Mouse (Mus musculus) stomach, embryonic 16.5 days (tissue): ENCODE data around the gene Arvcf. TPM values are rescaled to one million over a fixed set of nuclear protein-coding genes. Genes with fewer than 3 reads are reported as not detected.
A peak's percentile ranks its signal among the peaks of the same experiment; 100 is the strongest.

Source experiments
- ATAC-seq: fragments of 200-750 bp; cut with Nextera tagmentation; 2 replicates; pipeline ENCODE4 v1.8.0; 2017; ENCODE audit warnings: moderate number of reproducible peaks, moderate TSS enrichment; ENCODE audit not compliant: insufficient read depth, low FRiP score
- H3K27ac ChIP-seq: fragments of 300-500 bp; sonication (generic); 2 replicates; pipeline ENCODE4 v1.5.1; 2014; ENCODE audit warnings: low read length
- H3K27me3 ChIP-seq: fragments of 300-500 bp; sonication (generic); 2 replicates; pipeline ENCODE4 v1.6.1; 2014; ENCODE audit warnings: low read length, control low read depth, mixed read lengths; ENCODE audit not compliant: control insufficient read depth, insufficient read depth
- H3K36me3 ChIP-seq: fragments of 300-500 bp; sonication (generic); 2 replicates; pipeline ENCODE4 v1.6.1; 2014; ENCODE audit warnings: low read length; ENCODE audit not compliant: control insufficient read depth, insufficient read depth
- H3K4me1 ChIP-seq: fragments of 300-500 bp; sonication (generic); 2 replicates; pipeline ENCODE4 v1.6.1; 2014; ENCODE audit warnings: low read length, control low read depth, mixed read lengths; ENCODE audit not compliant: control insufficient read depth, insufficient read depth
- H3K4me2 ChIP-seq: fragments of 300-500 bp; sonication (generic); 2 replicates; pipeline ENCODE4 v1.6.1; 2014; ENCODE audit warnings: low read depth, low read length, mixed read lengths
- H3K4me3 ChIP-seq: fragments of 300-500 bp; sonication (generic); replicated peaks from 2 replicates; pipeline ENCODE4 v1.5.1; 2014; ENCODE audit warnings: mild to moderate bottlenecking, low read length
- H3K9ac ChIP-seq: fragments of 300-500 bp; sonication (generic); 2 replicates; pipeline ENCODE4 v1.6.1; 2014; ENCODE audit warnings: low read length
- H3K9me3 ChIP-seq: fragments of 300-500 bp; sonication (generic); replicated peaks from 2 replicates; pipeline ENCODE4 v1.6.1; 2016; ENCODE audit warnings: low read length, control low read depth; ENCODE audit not compliant: control insufficient read depth
- WGBS: fragments of 180-500 bp; shearing (Covaris S2); extraction: QIAGEN DNeasy Blood & Tissue Kit; methylation state at CpG from one replicate; pipeline ENCODE4 v1.1.7; 2014; 5-methylcytosine and 5-hydroxymethylcytosine counted together
- polyA plus RNA-seq: library from polyadenylated mRNA; unstranded; fragments of >200 nt; fragmentation: Nextera tagmentation; extraction: Ambion mirVana; gene quantifications from 2 replicates; pipeline ENCODE4 v1.2.1, GENCODE M21; 2015

Arvcf gene
- polyA plus RNA-seq, 1 experiment from 2014 or later: 25.3 TPM

DNA sequence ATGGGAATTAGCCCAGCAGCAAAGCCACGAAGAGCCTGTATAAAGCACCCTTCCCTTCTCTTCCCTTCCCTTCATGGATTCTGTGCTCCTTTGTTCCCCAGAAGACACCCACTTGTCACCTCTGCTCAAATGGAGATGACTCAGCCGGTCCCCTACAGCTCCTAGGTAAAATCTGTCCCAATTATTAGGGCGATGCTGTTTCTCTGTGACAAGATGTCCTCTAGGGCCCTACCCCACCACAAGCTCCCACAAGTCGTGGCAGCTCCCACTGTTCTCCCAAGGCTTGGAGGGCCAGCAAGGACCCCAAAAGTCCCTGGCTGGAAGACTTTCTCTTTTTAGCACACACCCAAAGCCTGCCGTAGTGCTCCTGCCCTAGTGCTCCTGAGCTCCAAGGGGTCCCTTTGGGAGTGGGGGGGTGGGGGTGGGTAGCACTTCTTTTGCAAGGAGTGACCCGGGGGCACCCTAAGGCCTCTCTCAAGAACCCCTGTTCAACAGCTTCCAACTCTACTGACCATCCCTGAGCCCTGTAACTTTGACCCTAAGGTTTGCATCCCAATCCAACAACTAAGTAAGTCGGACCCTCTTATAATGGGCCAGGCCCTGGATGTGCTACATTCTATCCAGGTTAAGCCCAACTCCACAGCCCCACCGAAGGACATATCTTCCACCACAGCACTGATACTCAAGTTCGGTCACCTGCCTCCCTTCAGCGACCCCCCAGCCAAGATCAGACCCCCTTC lies 77.7 kb downstream of the Arvcf start:
- Histone ChIP-seq H3K27me3 (no peaks in the 10 kb centered on the region), H3K27ac (peak overlapping the region; percentile 81), H3K9ac (peak overlapping the region; percentile 90), H3K4me1 (peaks cover 33% of the 10 kb centered on the region), H3K4me3 (peak overlapping the region; percentile 80), H3K9me3 (no peaks in the 10 kb centered on the region), H3K4me2 (peak overlapping the region; percentile 90), H3K36me3 (no peaks in the 10 kb centered on the region; the same call in 1 of the 2 replicates)
- ATAC-seq: 0 out of 2 replicates have a peak, but pooled peaks have one; percentile 3
- WGBS: 14% methylated on average over 10 of the region's 10 CpGs

DNA sequence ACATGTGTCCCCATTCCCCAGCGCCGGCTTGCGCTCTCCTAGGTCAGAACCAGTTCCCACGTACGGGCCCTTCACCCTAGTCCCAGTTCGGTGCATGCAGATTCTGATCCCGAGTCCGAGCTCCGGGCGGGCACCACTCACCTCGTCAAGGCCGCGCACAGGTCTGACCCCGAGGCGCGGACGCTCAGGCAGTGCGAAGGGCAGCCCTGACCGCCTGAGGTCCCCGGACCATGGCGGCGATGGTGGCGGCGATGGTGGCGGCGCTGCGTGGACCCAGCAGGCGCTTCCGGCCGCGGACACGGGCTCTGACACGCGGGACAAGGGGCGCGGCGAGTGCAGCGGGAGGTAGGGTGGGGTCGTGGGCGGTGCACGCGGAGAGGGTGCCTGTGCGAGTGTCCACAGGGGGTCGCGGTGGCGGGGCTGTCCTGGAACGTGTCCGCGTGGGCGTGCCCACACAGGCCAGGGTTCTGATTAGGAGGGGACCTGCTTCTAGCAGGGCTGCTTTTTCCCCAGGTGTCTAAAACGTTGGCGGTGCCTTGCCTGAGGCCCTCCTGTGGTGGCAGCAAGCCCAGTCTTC lies 78.3 kb downstream of the Arvcf start, which contains the start of gene Txnrd2:
Gene Txnrd2, plus strand, starts transcription at position 170 of the 577 bp plus-strand sequence.
- Histone ChIP-seq H3K4me2 (peak within 1 kb of the TSS; percentile 90), H3K27ac (peak within 1 kb of the TSS; percentile 81), H3K4me3 (peak within 1 kb of the TSS; percentile 80), H3K36me3 (no peaks in the 10 kb centered on the region; the same call in 1 of the 2 replicates), H3K4me1 (peaks cover 31% of the 10 kb centered on the region), H3K27me3 (no peaks in the 10 kb centered on the region), H3K9me3 (no peaks in the 10 kb centered on the region), H3K9ac (peak within 1 kb of the TSS; percentile 90)
- ATAC-seq: peak; percentile 91
- under 1% methylated on average over 51 of the region's 52 CpGs for WGBS

DNA sequence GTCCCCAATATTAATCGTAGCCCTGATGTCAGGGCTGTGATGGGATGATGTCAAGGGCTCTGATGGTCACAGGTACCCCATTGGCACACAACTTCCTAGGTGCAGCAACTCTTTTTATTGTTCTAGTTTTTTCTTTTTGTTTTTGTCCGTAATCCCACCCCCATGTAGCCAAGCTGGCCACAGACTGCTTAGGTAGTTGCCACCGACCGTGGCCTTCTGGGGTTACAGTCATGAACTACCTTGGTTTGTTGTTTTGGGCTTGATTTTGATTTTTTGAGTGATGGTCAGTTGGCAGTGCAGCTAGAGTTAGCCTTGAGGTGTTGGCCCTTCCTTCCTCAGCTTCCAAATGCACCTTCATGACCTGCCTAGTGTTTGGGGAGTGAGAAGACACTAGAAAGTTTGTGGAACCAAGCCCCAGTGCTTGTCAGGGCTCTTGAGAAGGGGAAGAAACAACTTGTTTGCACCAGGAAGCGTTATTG lies 78.9 kb downstream of the Arvcf start, which contains the start of gene Comt:
Gene Comt, minus strand, starts transcription at position 51 of the 479 bp plus-strand sequence.
- ATAC-seq: no peak
- Histone ChIP-seq H3K27me3 (no peaks in the 10 kb centered on the region), H3K36me3 (no peaks in the 10 kb centered on the region; the same call in 1 of the 2 replicates), H3K9ac (peak within 1 kb of the TSS; percentile 90), H3K9me3 (no peaks in the 10 kb centered on the region), H3K4me2 (peak within 1 kb of the TSS; percentile 90), H3K4me1 (peaks cover 31% of the 10 kb centered on the region), H3K4me3 (peak within 1 kb of the TSS; percentile 80), H3K27ac (peak within 1 kb of the TSS; percentile 81)
- 54% methylated on average over 5 of the region's 5 CpGs for WGBS

DNA sequence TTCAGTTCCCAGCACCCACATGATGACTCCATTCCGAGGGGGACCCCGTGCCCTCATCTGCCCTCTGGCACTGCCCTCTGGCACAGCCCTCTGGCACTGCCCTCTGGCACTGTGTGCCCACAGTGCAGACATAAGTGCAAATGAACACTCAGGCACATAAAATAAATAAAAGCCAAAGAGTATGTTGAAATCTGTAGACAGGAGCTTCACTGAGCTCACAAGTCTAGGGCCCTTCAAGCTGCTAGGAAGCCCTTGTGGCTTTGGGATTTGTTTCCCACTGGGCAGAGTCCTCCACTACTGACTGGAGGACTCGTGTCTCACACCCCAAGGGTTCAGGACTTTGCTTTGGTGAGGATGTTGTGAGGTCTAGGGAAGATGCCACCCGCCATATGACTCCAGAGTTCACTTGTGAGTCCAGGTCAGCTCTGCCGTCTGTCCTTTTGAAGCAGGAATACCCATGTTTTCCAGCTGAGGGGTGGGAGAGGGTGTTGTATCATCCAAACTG lies 80.1 kb downstream of the Arvcf start:
- ATAC-seq: no peak
- H3K36me3 ChIP-seq: no peaks in the 10 kb centered on the region; the same call in 1 of the 2 replicates
- H3K4me2 ChIP-seq: no peak overlapping the region
- H3K9me3 ChIP-seq: no peaks in the 10 kb centered on the region
- H3K27ac ChIP-seq: 0 out of 2 replicates have a peak overlapping the region, but pooled peaks have one; percentile 1
- H3K27me3 ChIP-seq: no peaks in the 10 kb centered on the region
- 87% methylated on average over 5 of the region's 5 CpGs for WGBS
- H3K9ac ChIP-seq: 0 out of 2 replicates have a peak overlapping the region, but pooled peaks have one; percentile 17
- H3K4me1 ChIP-seq: peaks cover 31% of the 10 kb centered on the region
- no peak overlapping the region for H3K4me3 ChIP-seq

DNA sequence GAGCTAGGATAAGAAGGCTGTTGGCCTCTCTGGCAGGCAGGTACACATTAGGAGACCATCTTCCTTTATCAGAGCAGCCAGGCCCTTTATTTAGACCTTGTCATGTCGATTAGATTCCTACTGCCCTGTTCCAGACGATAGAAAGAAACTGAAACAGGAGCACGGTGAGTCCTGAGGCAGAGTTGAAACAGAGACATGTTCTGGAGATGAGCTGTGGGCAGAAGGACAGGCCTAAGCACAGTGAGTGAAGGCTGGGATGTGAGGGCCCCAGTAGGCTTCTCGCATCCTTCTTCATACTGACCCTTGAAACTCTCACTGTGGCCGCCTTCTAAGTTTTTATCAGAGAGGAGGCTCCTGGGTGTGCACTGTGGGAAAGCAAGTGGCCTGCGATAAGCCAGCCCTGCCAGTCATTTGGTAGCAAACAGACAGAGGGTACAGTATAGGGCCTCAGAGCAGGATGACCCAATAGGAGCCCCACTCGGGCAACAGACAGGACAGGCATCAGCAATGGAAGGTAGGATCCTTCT lies 80.6 kb downstream of the Arvcf start:
- 71% methylated on average over 7 of the region's 7 CpGs for WGBS
- peak; percentile 59; the same call in 1 of the 2 replicates for ATAC-seq

DNA sequence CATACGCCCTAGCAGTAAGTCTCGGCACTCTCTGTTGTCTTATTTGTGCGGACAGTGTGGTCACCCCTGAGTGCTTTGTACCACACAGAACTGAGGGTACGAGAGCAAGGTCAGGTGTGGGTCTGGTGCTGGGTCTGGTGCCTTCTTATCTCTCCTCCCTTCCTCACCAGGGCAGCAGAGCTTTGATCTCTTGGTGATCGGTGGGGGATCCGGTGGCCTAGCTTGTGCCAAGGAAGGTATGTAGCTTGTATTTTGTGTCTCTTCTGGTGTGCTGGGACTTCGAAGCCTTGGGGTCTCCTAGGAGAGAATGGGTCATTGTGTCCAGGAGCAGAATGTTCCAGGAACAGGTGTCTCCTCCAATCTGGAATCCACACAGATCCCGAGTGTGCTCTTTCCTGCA lies 81.7 kb downstream of the Arvcf start:
- Histone ChIP-seq H3K27me3 (no peaks in the 10 kb centered on the region), H3K36me3 (no peaks in the 10 kb centered on the region), H3K4me3 (no peak overlapping the region), H3K9me3 (no peaks in the 10 kb centered on the region), H3K4me1 (peaks cover 21% of the 10 kb centered on the region), H3K9ac (no peak overlapping the region), H3K4me2 (no peak overlapping the region), H3K27ac (no peak overlapping the region; the same call in 1 of the 2 replicates)
- no peak for ATAC-seq
- WGBS: 87% methylated on average over 8 of the region's 8 CpGs

More for the DNA sequence above, 80.6 kb downstream of the Arvcf start:
- Histone ChIP-seq H3K27ac (0 out of 2 replicates have a peak overlapping the region, but pooled peaks have one; percentile 1), H3K27me3 (no peaks in the 10 kb centered on the region), H3K4me3 (no peak overlapping the region), H3K36me3 (no peaks in the 10 kb centered on the region), H3K4me1 (peaks cover 31% of the 10 kb centered on the region), H3K9ac (no peak overlapping the region), H3K4me2 (no peak overlapping the region), H3K9me3 (no peaks in the 10 kb centered on the region)

DNA sequence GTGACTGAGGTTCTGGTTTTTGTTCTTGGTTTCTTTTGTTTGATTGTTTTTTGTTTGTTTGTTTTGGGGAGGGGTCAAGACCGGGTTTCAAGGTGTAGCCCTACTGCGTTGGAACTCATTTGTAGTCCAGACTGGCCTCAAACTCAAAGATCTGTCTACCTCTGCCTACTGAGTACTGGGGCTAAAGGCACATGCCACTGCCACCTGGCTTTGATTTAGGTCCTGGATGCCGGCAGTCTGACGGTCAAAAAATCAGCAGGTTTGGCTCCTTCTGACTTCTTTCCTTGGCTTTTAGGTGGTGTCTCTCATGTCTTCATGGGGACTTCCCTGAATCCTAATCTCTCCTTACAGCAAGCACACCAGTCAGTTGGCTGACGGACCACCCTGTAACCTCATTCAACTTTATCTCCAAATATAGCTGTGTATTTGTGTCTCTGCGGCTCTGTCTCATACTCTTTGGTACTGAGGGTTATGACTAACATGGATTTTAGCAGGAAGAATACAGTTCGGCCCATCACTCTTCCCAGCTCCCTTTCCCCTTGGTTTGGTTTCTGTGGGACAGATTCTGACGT lies 82.7 kb downstream of the Arvcf start:
- ATAC-seq: no peak
- Histone ChIP-seq H3K4me2 (no peak overlapping the region), H3K9me3 (0 out of 2 replicates have a peak, but pooled peaks cover 5% of the 10 kb centered on the region), H3K36me3 (no peaks in the 10 kb centered on the region), H3K4me3 (no peak overlapping the region), H3K27me3 (no peaks in the 10 kb centered on the region), H3K9ac (no peak overlapping the region), H3K4me1 (peaks cover 13% of the 10 kb centered on the region), H3K27ac (no peak overlapping the region)
- WGBS: 76% methylated on average over 8 of the region's 8 CpGs

DNA sequence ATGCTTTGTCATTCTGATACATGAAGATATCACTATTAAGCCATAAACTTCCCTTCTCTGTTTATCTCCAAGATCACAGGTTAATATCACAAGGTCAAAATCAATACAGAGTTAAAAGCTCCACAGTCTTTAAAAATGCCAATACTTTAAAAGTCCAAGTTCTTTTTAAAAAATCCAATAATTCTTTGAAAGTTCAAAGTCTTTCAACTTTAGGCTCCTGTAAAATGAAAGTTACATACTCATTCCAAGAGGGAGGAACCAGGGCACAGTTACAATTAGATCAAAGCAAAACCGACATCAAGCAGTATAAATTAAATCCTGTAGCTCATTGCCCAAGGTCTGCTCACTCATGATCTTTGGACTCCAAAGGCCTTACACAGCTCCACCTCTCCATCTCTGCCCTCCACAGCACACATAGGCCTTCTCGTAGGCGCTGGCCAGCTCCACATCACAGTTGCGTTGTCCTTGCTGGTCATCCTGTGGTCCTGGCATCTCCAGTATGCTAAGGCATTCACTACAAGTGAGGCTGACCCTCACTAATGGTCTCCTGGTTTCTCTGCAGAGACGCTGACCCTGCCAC lies 85.4 kb downstream of the Arvcf start:
- H3K4me2 ChIP-seq: no peak overlapping the region
- no peak overlapping the region for H3K4me3 ChIP-seq
- H3K27ac ChIP-seq: no peak overlapping the region
- H3K9me3 ChIP-seq: 0 out of 2 replicates have a peak, but pooled peaks cover 5% of the 10 kb centered on the region
- no peaks in the 10 kb centered on the region for H3K36me3 ChIP-seq
- ATAC-seq: no peak
- H3K9ac ChIP-seq: no peak overlapping the region
- 94% methylated on average over 5 of the region's 5 CpGs for WGBS
- H3K27me3 ChIP-seq: no peaks in the 10 kb centered on the region
- H3K4me1 ChIP-seq: peaks cover 6% of the 10 kb centered on the region; the same call in 1 of the 2 replicates
